ENCODE assay signal across 8 mouse cellular contexts in genomic region chr10:94072261-94072915, GRCm38 (mm10). TPM values are rescaled to one million over a fixed set of nuclear protein-coding genes. Genes with fewer than 3 reads are reported as not detected.
A peak's percentile ranks its signal among the peaks of the same experiment; 100 is the strongest.
DNase-seq lines count a peak whose midpoint lies in the region; ATAC-seq and TF ChIP-seq lines count a peak whose summit lies in the region.

No protein-coding gene starts in this region.

- no peak overlapping the region for H3K4me3 ChIP-seq in embryonic facial prominence, embryonic 14.5 days (ENCODE audit: low read depth, low read length)
- no peak overlapping the region for H3K4me3 ChIP-seq in hindbrain, embryonic 15.5 days
- H3K4me3 ChIP-seq in liver, adult 2 months (ENCODE audit: insufficient read depth, low read depth, low read length), result no peak overlapping the region
- H3K4me3 ChIP-seq in stomach, embryonic 14.5 days (ENCODE audit: low read depth, low read length), result no peak overlapping the region

- H3K4me1 ChIP-seq in embryonic facial prominence, embryonic 14.5 days (ENCODE audit: control insufficient read depth, insufficient read depth, low read length), result peaks cover 13% of the 10 kb centered on the region
- H3K4me1 ChIP-seq in hindbrain, embryonic 15.5 days (replicated peaks), result peaks cover 11% of the 10 kb centered on the region
- peaks cover 31% of the 10 kb centered on the region for H3K4me1 ChIP-seq in liver, adult 2 months (ENCODE audit: control insufficient read depth, insufficient read depth, low read length)
- peaks cover 17% of the 10 kb centered on the region for H3K4me1 ChIP-seq in stomach, embryonic 14.5 days (ENCODE audit: control insufficient read depth, insufficient read depth, low read length)

- TF ChIP-seq POLR2A in liver, adult 2 months (IDR thresholded peaks at IDR 0.05; ENCODE audit: extremely low read depth, insufficient read depth, low read length), result 0 out of 2 replicates have a peak, but pooled peaks have one; percentile 3

- 0 out of 2 replicates have a peak, but pooled peaks cover 2% of the 10 kb centered on the region for H3K9me3 ChIP-seq in embryonic facial prominence, embryonic 14.5 days (ENCODE audit: control insufficient read depth, low read length)
- no peaks in the 10 kb centered on the region for H3K9me3 ChIP-seq in hindbrain, embryonic 15.5 days
- H3K9me3 ChIP-seq in stomach, embryonic 14.5 days (ENCODE audit: control insufficient read depth, low read depth, low read length), result no peaks in the 10 kb centered on the region

- no peak overlapping the region for H3K4me2 ChIP-seq in embryonic facial prominence, embryonic 14.5 days (ENCODE audit: low read depth, low read length)
- no peak overlapping the region for H3K4me2 ChIP-seq in hindbrain, embryonic 15.5 days
- H3K4me2 ChIP-seq in stomach, embryonic 14.5 days (replicated peaks; ENCODE audit: low read depth, low read length), result no peak overlapping the region

- no peak overlapping the region; the same call in 1 of the 2 replicates for H3K27ac ChIP-seq in embryonic facial prominence, embryonic 14.5 days (replicated peaks; ENCODE audit: low read depth, low read length)
- H3K27ac ChIP-seq in hindbrain, embryonic 15.5 days (replicated peaks), result peak overlapping the region; percentile 5; the same call in 1 of the 2 replicates
- H3K27ac ChIP-seq in liver, adult 2 months (replicated peaks; ENCODE audit: insufficient read depth, low read depth, low read length), result peak overlapping the region; percentile 100
- peak overlapping the region; percentile 66; the same call in 1 of the 2 replicates for H3K27ac ChIP-seq in stomach, embryonic 14.5 days (ENCODE audit: low read length)

- TF ChIP-seq CTCF in liver, adult 2 months (IDR thresholded peaks at IDR 0.05; ENCODE audit: low read depth, low read length), result no peak

- peaks cover 32% of the 10 kb centered on the region; the same call in 1 of the 2 replicates for H3K79me2 ChIP-seq in liver, adult 2 months (ENCODE audit: control insufficient read depth, insufficient read depth, low read length)

- DNase-seq in adrenal gland, adult (ENCODE audit: inconsistent age in 2 of 2, low spot score in 1 of 2), result peak; percentile 40 to 54
- DNase-seq in adrenal gland, adult 18-20 months (ENCODE audit: low spot score in 2 of 2), result no peak
- peak; percentile 13 for DNase-seq in CD4-positive helper T cell, adult 2 months (ENCODE audit: low read depth, low spot score)
- peak; percentile 76 for DNase-seq in embryonic facial prominence, embryonic 14.5 days (ENCODE audit: low spot score)
- peak; percentile 96 for DNase-seq in liver, adult 2 months (ENCODE audit: extremely low read depth, low read depth, low spot score)
- DNase-seq in gastrocnemius, postnatal 10 days, result no peak

- ATAC-seq in embryonic facial prominence, embryonic 14.5 days (ENCODE audit: low read depth), result peak; percentile 65; the same call in 1 of the 2 replicates
- no peak for ATAC-seq in hindbrain, embryonic 15.5 days (ENCODE audit: low FRiP score, low read depth)
- peak; percentile 33; the same call in 1 of the 2 replicates for ATAC-seq in stomach, embryonic 14.5 days (ENCODE audit: insufficient number of reproducible peaks, insufficient read depth, low FRiP score, low read depth)

- no peaks in the 10 kb centered on the region for H3K27me3 ChIP-seq in embryonic facial prominence, embryonic 14.5 days (replicated peaks; ENCODE audit: control insufficient read depth, insufficient read depth, low read length)
- no peaks in the 10 kb centered on the region for H3K27me3 ChIP-seq in hindbrain, embryonic 15.5 days
- H3K27me3 ChIP-seq in liver, adult 2 months (ENCODE audit: control insufficient read depth, insufficient read depth, low read length), result no peaks in the 10 kb centered on the region
- H3K27me3 ChIP-seq in stomach, embryonic 14.5 days (ENCODE audit: control insufficient read depth, insufficient read depth, low read length), result no peaks in the 10 kb centered on the region

- 35% methylated on average over 10 of the region's 10 CpGs for WGBS in embryonic facial prominence, embryonic 14.5 days
- WGBS in hindbrain, embryonic 15.5 days, result 65% methylated on average over 10 of the region's 10 CpGs
- WGBS in liver, adult 2 months, result 11% methylated on average over 10 of the region's 10 CpGs
- WGBS in stomach, embryonic 14.5 days, result 27% methylated on average over 10 of the region's 10 CpGs

- 0 out of 2 replicates have a peak, but pooled peaks cover 6% of the 10 kb centered on the region for H3K36me3 ChIP-seq in embryonic facial prominence, embryonic 14.5 days (ENCODE audit: control insufficient read depth, insufficient read depth, low read length)
- no peaks in the 10 kb centered on the region for H3K36me3 ChIP-seq in hindbrain, embryonic 15.5 days
- peaks cover 8% of the 10 kb centered on the region; the same call in 1 of the 2 replicates for H3K36me3 ChIP-seq in liver, adult 2 months (ENCODE audit: control insufficient read depth, insufficient read depth, low read length)
- H3K36me3 ChIP-seq in stomach, embryonic 14.5 days (ENCODE audit: control insufficient read depth, insufficient read depth, low read length), result no peaks in the 10 kb centered on the region

- 0 out of 2 replicates have a peak overlapping the region, but pooled peaks have one; percentile 32 for H3K9ac ChIP-seq in embryonic facial prominence, embryonic 14.5 days (ENCODE audit: low read depth, low read length)
- H3K9ac ChIP-seq in hindbrain, embryonic 15.5 days, result no peak overlapping the region
- H3K9ac ChIP-seq in liver, adult 2 months (ENCODE audit: low read depth, low read length), result peak overlapping the region; percentile 69
- H3K9ac ChIP-seq in stomach, embryonic 14.5 days (replicated peaks; ENCODE audit: low read depth, low read length), result no peak overlapping the region

RNA-seq across cellular contexts. Expression of gene Fgd6, which starts 36.6 kb away (rescaled TPM):
- total RNA-seq in adrenal gland, adult 18-20 months (2021), result 1 to 10 TPM; 5.1 to 5.2 TPM
- polyA plus RNA-seq in embryonic facial prominence, embryonic 14.5 days (2014; fragmentation: Nextera tagmentation; extraction: Ambion mirVana), result 2.8 and 3.1 TPM in 2 replicates
- 2.4 and 3.0 TPM in 2 replicates for polyA plus RNA-seq in hindbrain, embryonic 15.5 days (2015; fragmentation: Nextera tagmentation; extraction: Ambion mirVana)
- total RNA-seq in liver, adult 2 months (2014; rRNA removed), result 17.2 and 17.8 TPM in 2 replicates
- polyA plus RNA-seq in liver, adult 2 months (2012; rRNA removed), result 4.2 and 4.7 TPM in 2 replicates
- 4.0 and 4.6 TPM in 2 replicates for polyA plus RNA-seq in stomach, embryonic 14.5 days (2014; fragmentation: Nextera tagmentation; extraction: Ambion mirVana)
- 1 to 10 TPM; 2.0 to 3.2 TPM for total RNA-seq in gastrocnemius, postnatal 10 days (2021)

RNA-seq across cellular contexts. Expression of gene Vezt, which starts 36.8 kb away (rescaled TPM):
- 10 to 100 TPM; 21.5 to 22.1 TPM for total RNA-seq in adrenal gland, adult 18-20 months (2021)
- 29.0 and 32.5 TPM in 2 replicates for polyA plus RNA-seq in embryonic facial prominence, embryonic 14.5 days (2014; fragmentation: Nextera tagmentation; extraction: Ambion mirVana)
- 51.3 and 55.3 TPM in 2 replicates for polyA plus RNA-seq in hindbrain, embryonic 15.5 days (2015; fragmentation: Nextera tagmentation; extraction: Ambion mirVana)
- 9.2 and 11.7 TPM in 2 replicates for total RNA-seq in liver, adult 2 months (2014; rRNA removed)
- polyA plus RNA-seq in liver, adult 2 months (2012; rRNA removed), result 6.4 and 6.5 TPM in 2 replicates
- 29.7 and 33.7 TPM in 2 replicates for polyA plus RNA-seq in stomach, embryonic 14.5 days (2014; fragmentation: Nextera tagmentation; extraction: Ambion mirVana)
- 10 to 100 TPM; 24.1 to 28.7 TPM for total RNA-seq in gastrocnemius, postnatal 10 days (2021)

Comparison
In these comparisons a context has a peak if more than half of its experiments do, and no peak if none do; other contexts are left out.
1. DNase-seq: peak in adrenal gland, adult (2 of 2), CD4-positive helper T cell, adult 2 months (single experiment), embryonic facial prominence, embryonic 14.5 days (single experiment) and liver, adult 2 months (single experiment); none in adrenal gland, adult 18-20 months (0 of 2) and gastrocnemius, postnatal 10 days (single experiment).
2. H3K9ac ChIP-seq: peak in embryonic facial prominence, embryonic 14.5 days (single experiment) and liver, adult 2 months (single experiment); none in hindbrain, embryonic 15.5 days (single experiment) and stomach, embryonic 14.5 days (single experiment).